ENCODE assay signal across 8 mouse cellular contexts in genomic region chr15:99074019-99074599, GRCm38 (mm10). TPM values are rescaled to one million over a fixed set of nuclear protein-coding genes. Genes with fewer than 3 reads are reported as not detected.
DNase-seq lines count a peak whose midpoint lies in the region; ATAC-seq lines count a peak whose summit lies in the region.

Troap (plus strand) TSS chr15:99074575.

- H3K4me1 ChIP-seq in heart, embryonic 13.5 days = peaks cover 37% of the 10 kb centered on the region
- H3K4me1 ChIP-seq in megakaryocyte, embryonic 14.5 days = peaks cover 51% of the 10 kb centered on the region

- peak within 1 kb of the TSS; percentile 87 for H3K9ac ChIP-seq in heart, embryonic 13.5 days

- H3K4me2 ChIP-seq in heart, embryonic 13.5 days = peak within 1 kb of the TSS; percentile 91

- H3K9me3 ChIP-seq in heart, embryonic 13.5 days = 0 out of 2 replicates have a peak, but pooled peaks cover 3% of the 10 kb centered on the region
- H3K9me3 ChIP-seq in megakaryocyte, embryonic 14.5 days = no peaks in the 10 kb centered on the region

- peak within 1 kb of the TSS; percentile 96 for H3K27ac ChIP-seq in heart, embryonic 13.5 days (replicated peaks)

- DNase-seq in heart, adult 8-10 months (ENCODE audit: low spot score) = no peak
- DNase-seq in MEL-GATA-1-ER (ENCODE audit: extremely low read depth, low read depth) = peak; percentile 22
- no peak for DNase-seq in right cerebral cortex, adult 2 months (ENCODE audit: low spot score in 2 of 2)
- DNase-seq in adrenal gland, adult 8-10 months = no peak

- H3K4me3 ChIP-seq in heart, embryonic 13.5 days = peak within 1 kb of the TSS; percentile 75
- H3K4me3 ChIP-seq in megakaryocyte, embryonic 14.5 days (replicated peaks) = peak within 1 kb of the TSS; percentile 90

- peak; percentile 10; the same call in 1 of the 2 replicates for ATAC-seq in heart, embryonic 13.5 days (ENCODE audit: extremely low read depth, insufficient number of reproducible peaks, low FRiP score, low TSS enrichment)
- peak in 1 of 2 experiments; percentile 6; a peak in 1 of 4 replicates for ATAC-seq in hematopoietic stem cell, adult 5-6 weeks (replicated peaks in 1 of 2; ENCODE audit: insufficient read depth in 1 of 2, low FRiP score in 2 of 2, low TSS enrichment in 1 of 2, low read depth in 1 of 2, poor library complexity in 2 of 2, severe bottlenecking in 2 of 2)
- no peak; the same call in 1 of the 2 replicates for ATAC-seq in frontal cortex, adult (ENCODE audit: low TSS enrichment)

- H3K27me3 ChIP-seq in heart, embryonic 13.5 days (replicated peaks) = peaks cover 5% of the 10 kb centered on the region
- H3K27me3 ChIP-seq in megakaryocyte, embryonic 14.5 days (replicated peaks) = peaks cover 9% of the 10 kb centered on the region

- peaks cover 23% of the 10 kb centered on the region for H3K36me3 ChIP-seq in heart, embryonic 13.5 days
- peaks cover 26% of the 10 kb centered on the region for H3K36me3 ChIP-seq in megakaryocyte, embryonic 14.5 days (replicated peaks; ENCODE audit: low read length)

- WGBS in heart, embryonic 13.5 days = 19% methylated on average over 9 of the region's 9 CpGs

RNA-seq across cellular contexts. Expression of gene Troap, which starts in this region (rescaled TPM):
- 27.1 and 27.8 TPM in 2 replicates for polyA plus RNA-seq in heart, embryonic 13.5 days (2015; fragmentation: Nextera tagmentation; extraction: Ambion mirVana)
- under 1 TPM in 2 of 4 experiments, not detected in 2; 0.22 to 0.35 TPM for total RNA-seq in heart, adult 8-10 months (2022)
- 13.4 and 15.9 TPM in 2 replicates for total RNA-seq in hematopoietic stem cell, adult 5-6 weeks (2017)
- polyA plus RNA-seq in megakaryocyte, embryonic 14.5 days (2012; ENCODE audit: insufficient read depth, low replicate concordance) = 27.8 and 75.4 TPM in 2 replicates
- 1 to 10 TPM in 1 of 4 experiments, under 1 TPM in 3; 0.22 to 2.3 (median 0.67) TPM for total RNA-seq in adrenal gland, adult 8-10 months (2022)
